Mouse (Mus musculus) kidney, embryonic 16.5 days (tissue): Measurements from ENCODE around the gene Taok2. TPM values are rescaled to one million over a fixed set of nuclear protein-coding genes. Genes with fewer than 3 reads are reported as not detected.

Experiments
- ATAC-seq: fragments of 200-750 bp; cut with Nextera tagmentation; 2 replicates; pipeline ENCODE4 v1.8.0; 2017; ENCODE audit warnings: moderate TSS enrichment; ENCODE audit not compliant: low FRiP score, low TSS enrichment
- H3K27ac ChIP-seq: fragments of 300-500 bp; sonication (generic); 2 replicates; pipeline ENCODE4 v1.5.1; 2014; ENCODE audit warnings: low read length
- H3K27me3 ChIP-seq: fragments of 300-500 bp; sonication (generic); 2 replicates; pipeline ENCODE4 v1.6.1; 2014; ENCODE audit warnings: low read length, control low read depth, mixed read lengths; ENCODE audit not compliant: insufficient read depth
- H3K36me3 ChIP-seq: fragments of 300-500 bp; sonication (generic); 2 replicates; pipeline ENCODE4 v1.6.1; 2014; ENCODE audit warnings: low read length, control low read depth, mixed read lengths; ENCODE audit not compliant: insufficient read depth
- H3K4me1 ChIP-seq: fragments of 300-500 bp; sonication (generic); 2 replicates; pipeline ENCODE4 v1.6.1; 2014; ENCODE audit warnings: low read length, control low read depth, mixed read lengths; ENCODE audit not compliant: insufficient read depth
- H3K4me2 ChIP-seq: fragments of 300-500 bp; sonication (generic); replicated peaks from 2 replicates; pipeline ENCODE4 v1.6.1; 2014; ENCODE audit warnings: low read depth, low read length
- H3K4me3 ChIP-seq: fragments of 300-500 bp; sonication (generic); 2 replicates; pipeline ENCODE4 v1.5.1; 2014; ENCODE audit warnings: mild to moderate bottlenecking, low read length
- H3K9ac ChIP-seq: fragments of 300-500 bp; sonication (generic); replicated peaks from 2 replicates; pipeline ENCODE4 v1.6.1; 2014; ENCODE audit warnings: low read length
- H3K9me3 ChIP-seq: fragments of 300-500 bp; sonication (generic); 2 replicates; pipeline ENCODE4 v1.6.1; 2016; ENCODE audit warnings: low read length, control low read depth
- WGBS: fragments of 180-500 bp; shearing (Covaris S2); extraction: QIAGEN DNeasy Blood & Tissue Kit; methylation state at CpG from one replicate; pipeline ENCODE4 v1.1.7; 2014; 5-methylcytosine and 5-hydroxymethylcytosine counted together
- polyA plus RNA-seq: library from polyadenylated mRNA; unstranded; fragments of >200 nt; fragmentation: Nextera tagmentation; extraction: Ambion mirVana; gene quantifications from 2 replicates; pipeline ENCODE4 v1.2.1, GENCODE M21; 2015

The Taok2 gene
- polyA plus RNA-seq, 1 experiment from 2014 or later: 58.6 TPM

DNA sequence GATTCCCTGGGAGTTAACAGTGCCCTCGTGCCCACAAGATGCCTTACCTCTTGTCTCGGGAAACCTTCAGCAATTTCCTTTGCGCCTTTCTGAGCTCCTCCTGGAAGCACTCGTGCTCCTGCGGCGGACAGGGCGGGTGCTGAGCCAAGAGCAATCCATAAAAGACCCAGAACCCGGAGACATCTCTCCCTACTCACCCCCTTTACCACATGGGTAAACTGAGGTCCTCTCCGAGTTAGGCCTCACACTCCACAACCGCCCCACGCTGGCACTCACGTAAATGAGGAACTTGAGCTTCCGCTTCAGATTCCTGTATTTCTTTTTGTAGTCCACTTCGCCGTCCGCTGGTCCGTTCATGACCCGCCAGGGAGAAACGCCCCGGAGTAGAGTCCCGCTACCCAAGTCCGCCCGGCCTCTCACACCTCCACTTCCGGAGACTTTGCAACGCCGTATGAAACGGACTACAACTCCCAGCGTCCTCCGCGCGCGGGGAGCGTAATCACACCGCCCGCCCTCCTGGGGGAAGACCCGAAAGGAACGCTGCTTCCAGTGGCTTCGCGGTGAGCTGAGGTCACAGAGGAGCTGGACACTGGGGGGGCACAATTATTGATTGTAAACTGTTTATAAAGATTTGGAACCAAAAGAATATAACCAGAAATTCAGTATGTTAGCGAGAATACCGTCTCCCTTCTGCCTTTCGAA, 22.9 kb downstream of the Taok2 start, which contains the start of gene Hirip3:
Gene Hirip3, plus strand, starts transcription at position 544 of the 702 bp plus-strand sequence.
- ATAC-seq: peak; percentile 93
- peaks cover 44% of the 10 kb centered on the region for H3K36me3 ChIP-seq
- H3K4me2 ChIP-seq: peak within 1 kb of the TSS; percentile 68
- H3K4me3 ChIP-seq: peak within 1 kb of the TSS; percentile 75
- under 1% methylated on average over 42 of the region's 42 CpGs for WGBS
- no peaks in the 10 kb centered on the region for H3K9me3 ChIP-seq
- H3K9ac ChIP-seq: peak within 1 kb of the TSS; percentile 67
- H3K4me1 ChIP-seq: peaks cover 26% of the 10 kb centered on the region
- H3K27ac ChIP-seq: peak within 1 kb of the TSS; percentile 90
- H3K27me3 ChIP-seq: no peaks in the 10 kb centered on the region

- Histone ChIP-seq H3K27me3 (no peaks in the 10 kb centered on the region), H3K4me1 (peaks cover 26% of the 10 kb centered on the region), H3K9me3 (no peaks in the 10 kb centered on the region), H3K27ac (no peak overlapping the region), H3K4me2 (peak overlapping the region; percentile 68), H3K36me3 (peaks cover 42% of the 10 kb centered on the region), H3K4me3 (peak overlapping the region; percentile 75), H3K9ac (peak overlapping the region; percentile 67)
- 62% methylated on average over 5 of the region's 5 CpGs for WGBS
- ATAC-seq: peak; percentile 4; the same call in 1 of the 2 replicates
These were observed 23.5 kb downstream of the Taok2 start for GRCm38 (mm10) chr7:126860987-126861386.

DNA sequence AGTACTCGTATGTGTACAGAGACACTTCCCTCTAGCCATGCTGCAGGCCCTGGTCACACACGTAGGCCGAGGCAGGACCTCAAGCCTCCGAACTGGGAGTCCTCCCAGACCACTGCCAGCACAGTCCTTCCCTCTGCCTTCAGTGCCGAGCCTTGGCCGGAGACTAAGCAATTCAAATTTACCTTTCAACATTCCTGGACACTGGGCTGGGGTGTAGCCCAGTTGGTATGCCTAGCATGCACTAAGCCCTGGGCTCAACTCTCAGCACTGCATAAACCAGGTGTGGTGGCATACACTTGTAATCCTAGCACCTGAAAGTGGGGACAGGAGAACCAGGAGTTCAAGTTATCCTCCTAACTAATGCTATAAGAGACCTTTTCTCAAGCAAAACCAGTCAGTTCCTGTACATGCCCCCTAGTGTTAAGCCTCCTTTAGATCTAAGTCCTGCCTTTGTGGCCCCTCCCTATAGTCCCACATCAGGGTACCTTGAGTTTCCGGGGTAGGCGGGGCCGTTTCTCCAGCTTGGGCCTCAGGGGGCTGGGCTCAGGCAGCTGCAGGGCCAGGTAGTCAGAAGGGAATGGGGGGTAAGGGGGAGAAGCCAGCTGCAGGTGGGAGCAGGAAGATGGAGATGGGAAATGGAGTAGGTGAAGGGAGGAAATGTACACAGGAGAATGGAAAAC, 27.6 kb downstream of the Taok2 start:
- Histone ChIP-seq H3K9me3 (no peaks in the 10 kb centered on the region), H3K36me3 (peaks cover 50% of the 10 kb centered on the region), H3K9ac (no peak overlapping the region), H3K4me3 (no peak overlapping the region), H3K27me3 (no peaks in the 10 kb centered on the region), H3K4me2 (no peak overlapping the region), H3K4me1 (peaks cover 6% of the 10 kb centered on the region), H3K27ac (no peak overlapping the region)
- ATAC-seq: no peak
- 57% methylated on average over 9 of the region's 9 CpGs for WGBS

DNA sequence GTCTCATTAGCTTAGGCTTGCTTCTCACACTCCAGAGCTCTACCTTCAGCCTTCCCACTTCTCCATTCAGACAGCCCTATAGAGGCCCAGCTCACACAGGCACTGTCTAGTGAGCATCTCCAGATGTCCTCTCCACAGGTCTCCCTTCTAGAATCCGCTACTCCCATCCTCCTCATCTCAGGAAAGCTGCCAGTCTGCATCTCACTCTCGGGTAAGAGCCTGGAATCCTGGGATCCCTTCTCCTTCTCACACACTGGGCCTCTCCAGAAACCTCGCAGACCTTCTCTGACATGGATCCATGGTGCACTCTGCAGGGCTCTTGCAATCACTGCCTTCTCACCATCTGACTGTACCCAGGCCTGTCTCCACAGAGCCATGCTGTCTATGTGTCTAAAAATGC, 28.9 kb downstream of the Taok2 start:
- ATAC-seq: no peak
- no peak overlapping the region for H3K4me2 ChIP-seq
- H3K4me1 ChIP-seq: peaks cover 8% of the 10 kb centered on the region
- no peaks in the 10 kb centered on the region for H3K27me3 ChIP-seq
- no peak overlapping the region for H3K9ac ChIP-seq
- H3K36me3 ChIP-seq: peaks cover 50% of the 10 kb centered on the region
- no peak overlapping the region for H3K4me3 ChIP-seq
- H3K27ac ChIP-seq: no peak overlapping the region
- 82% methylated on average over 3 of the region's 3 CpGs for WGBS
- H3K9me3 ChIP-seq: no peaks in the 10 kb centered on the region

GRCm38 (mm10) chr7:126853454-126853853, 31.0 kb downstream of the Taok2 start:
- Histone ChIP-seq H3K4me3 (no peak overlapping the region), H3K9ac (no peak overlapping the region), H3K36me3 (peaks cover 41% of the 10 kb centered on the region), H3K9me3 (no peaks in the 10 kb centered on the region), H3K4me1 (peaks cover 9% of the 10 kb centered on the region), H3K27ac (no peak overlapping the region), H3K27me3 (peaks cover 11% of the 10 kb centered on the region), H3K4me2 (no peak overlapping the region)
- ATAC-seq: peak; percentile 29
- 61% methylated on average over 5 of the region's 5 CpGs for WGBS

GRCm38 (mm10) chr7:126851192-126851591, 33.3 kb downstream of the Taok2 start:
- Histone ChIP-seq H3K27me3 (peaks cover 15% of the 10 kb centered on the region), H3K4me2 (no peak overlapping the region), H3K4me3 (no peak overlapping the region), H3K4me1 (peaks cover 22% of the 10 kb centered on the region), H3K9ac (no peak overlapping the region), H3K36me3 (peaks cover 26% of the 10 kb centered on the region), H3K9me3 (no peaks in the 10 kb centered on the region), H3K27ac (no peak overlapping the region)
- WGBS: 25% methylated on average over 11 of the region's 12 CpGs
- no peak for ATAC-seq

GRCm38 (mm10) chr7:126850161-126850560, 34.3 kb downstream of the Taok2 start:
- no peak for ATAC-seq
- H3K4me2 ChIP-seq: no peak overlapping the region
- H3K36me3 ChIP-seq: peaks cover 26% of the 10 kb centered on the region
- H3K4me3 ChIP-seq: no peak overlapping the region
- peaks cover 15% of the 10 kb centered on the region for H3K27me3 ChIP-seq
- 83% methylated on average over 6 of the region's 6 CpGs for WGBS
- no peak overlapping the region for H3K9ac ChIP-seq
- no peaks in the 10 kb centered on the region for H3K9me3 ChIP-seq
- H3K4me1 ChIP-seq: peaks cover 22% of the 10 kb centered on the region
- H3K27ac ChIP-seq: no peak overlapping the region

- peak overlapping the region; percentile 99 for H3K4me2 ChIP-seq
- H3K27me3 ChIP-seq: peaks cover 15% of the 10 kb centered on the region
- peak overlapping the region; percentile 74 for H3K9ac ChIP-seq
- 18% methylated on average over 10 of the region's 10 CpGs for WGBS
- peaks cover 15% of the 10 kb centered on the region for H3K36me3 ChIP-seq
- H3K4me1 ChIP-seq: peaks cover 22% of the 10 kb centered on the region
- H3K9me3 ChIP-seq: no peaks in the 10 kb centered on the region
- peak overlapping the region; percentile 57 for H3K4me3 ChIP-seq
- H3K27ac ChIP-seq: no peak overlapping the region
- ATAC-seq: no peak
These were observed 35.7 kb downstream of the Taok2 start for GRCm38 (mm10) chr7:126848794-126849193.

DNA sequence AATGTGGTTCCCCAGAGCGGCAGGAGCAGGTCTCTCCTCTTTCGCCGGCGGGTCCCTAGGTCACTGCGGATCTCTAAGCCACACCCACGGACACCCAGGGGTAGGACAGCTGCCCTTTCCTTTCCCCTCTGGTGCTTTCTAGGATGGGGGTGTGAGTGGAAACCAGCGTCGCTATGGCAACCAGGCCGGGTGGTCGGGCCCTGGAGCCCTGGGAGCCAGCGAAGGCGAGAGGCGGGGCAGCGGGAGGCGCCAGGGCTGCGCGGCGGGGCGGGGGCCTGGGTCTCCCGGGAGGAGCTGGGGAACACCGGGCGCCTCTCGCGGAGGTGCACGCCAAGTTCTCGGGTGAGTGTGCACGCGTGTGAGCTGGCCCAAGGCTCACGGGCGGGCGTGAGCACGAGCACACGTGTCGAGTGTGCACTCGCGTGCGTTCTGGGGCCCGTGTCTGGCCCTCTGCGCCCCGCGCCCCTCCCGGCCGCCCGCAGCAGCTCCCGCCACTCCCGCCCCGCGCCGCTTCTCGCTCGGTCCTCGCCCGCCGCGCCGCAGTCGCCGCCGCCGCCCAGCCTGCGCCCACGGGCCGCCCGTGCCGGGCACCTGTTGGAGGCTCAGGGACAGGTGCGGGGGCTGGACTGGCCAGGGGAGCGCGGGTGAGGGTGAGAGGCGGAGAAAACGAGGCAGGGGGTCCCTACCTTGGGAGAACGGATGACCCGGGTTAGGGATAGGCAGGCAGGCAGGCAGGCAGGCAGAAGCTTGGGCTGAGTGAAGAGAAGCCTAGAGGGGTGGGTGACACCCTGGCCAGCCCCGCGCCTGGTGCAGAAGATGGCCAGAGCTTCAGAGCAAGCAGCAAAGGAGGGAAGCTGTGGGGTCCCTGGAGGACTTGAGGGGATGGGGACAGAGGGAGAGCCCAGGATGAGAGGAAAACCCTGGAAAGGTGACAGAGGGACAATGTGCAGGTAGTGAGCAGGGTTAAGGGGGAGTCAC, 36.8 kb downstream of the Taok2 start:
- peak overlapping the region; percentile 57 for H3K4me3 ChIP-seq
- H3K27me3 ChIP-seq: peaks cover 15% of the 10 kb centered on the region
- peaks cover 7% of the 10 kb centered on the region for H3K36me3 ChIP-seq
- WGBS: under 1% methylated on average over 48 of the region's 74 CpGs
- peak; percentile 40 for ATAC-seq
- peaks cover 22% of the 10 kb centered on the region for H3K4me1 ChIP-seq
- no peak overlapping the region for H3K27ac ChIP-seq
- no peaks in the 10 kb centered on the region for H3K9me3 ChIP-seq
- peak overlapping the region; percentile 99 for H3K4me2 ChIP-seq
- H3K9ac ChIP-seq: peak overlapping the region; percentile 74
